Mouse (Mus musculus): ENCODE measurements at regions not wholly inside any gene's neighbourhood (a gene's known extent, or its start where the extent isn't known, plus 50 kb on each side); places are given as distances from the start of the nearest gene placed in this dataset.

GRCm38 (mm10) chr5:64472415-64472814 is 316.3 kb downstream of the Tbc1d1 start:
- Histone ChIP-seq H3K4me3 (ENCODE audit: control insufficient read depth in 1 of 2, insufficient read depth in 1 of 2, low read depth in 2 of 2, low read length in 2 of 2) (no peak overlapping the region), H3K27ac (ENCODE audit: control insufficient read depth, low read depth, low read length) (no peak overlapping the region), H3K4me1 (ENCODE audit: control insufficient read depth in 1 of 2, insufficient read depth in 2 of 2, low read length in 2 of 2) (no peaks in the 10 kb centered on the region), H3K36me3 (ENCODE audit: control insufficient read depth in 1 of 2, insufficient read depth in 2 of 2, low read length in 2 of 2) (no peaks in the 10 kb centered on the region), H3K27me3 (ENCODE audit: control insufficient read depth in 1 of 2, insufficient read depth in 2 of 2, low read length in 2 of 2) (no peaks in the 10 kb centered on the region), H3K79me2 (ENCODE audit: control insufficient read depth, insufficient read depth, low read length, poor library complexity) (no peaks in the 10 kb centered on the region), H3K9me3 (replicated peaks; ENCODE audit: insufficient read depth, low read length) (no peaks in the 10 kb centered on the region), H3K9ac (ENCODE audit: control insufficient read depth, low read depth, low read length, poor library complexity, severe bottlenecking) (no peak overlapping the region)
- no peak for DNase-seq (ENCODE audit: low read depth, low spot score)
- TF ChIP-seq ZMIZ1 (IDR thresholded peaks at IDR 0.05; ENCODE audit: low read depth, low read length) (no peak), ELF1 (IDR thresholded peaks at IDR 0.05; ENCODE audit: low read depth, low read length) (no peak), GABPA (IDR thresholded peaks at IDR 0.05; ENCODE audit: low read depth, low read length) (no peak), ZNF384 (IDR thresholded peaks at IDR 0.05; ENCODE audit: low read depth, low read length) (no peak), CTCF (IDR thresholded peaks at IDR 0.05 in 2 of 3, conservative IDR thresholded peaks at IDR 0.05 in 1 of 3; ENCODE audit: control insufficient read depth in 1 of 3, insufficient read depth in 1 of 3, low read depth in 2 of 3, low read length in 3 of 3, poor library complexity in 1 of 3, severe bottlenecking in 1 of 3) (no peak), E2F4 (IDR thresholded peaks at IDR 0.05; ENCODE audit: borderline replicate concordance, low read depth, low read length) (no peak), MAZ (IDR thresholded peaks at IDR 0.05; ENCODE audit: low read depth, low read length) (no peak)

GRCm38 (mm10) chr5:64474868-64475267 is 318.8 kb downstream of the Tbc1d1 start:
- Histone ChIP-seq H3K4me3 (ENCODE audit: control insufficient read depth in 1 of 2, insufficient read depth in 1 of 2, low read depth in 2 of 2, low read length in 2 of 2) (no peak overlapping the region), H3K4me1 (ENCODE audit: control insufficient read depth in 1 of 2, insufficient read depth in 2 of 2, low read length in 2 of 2) (no peaks in the 10 kb centered on the region), H3K9ac (ENCODE audit: control insufficient read depth, low read depth, low read length, poor library complexity, severe bottlenecking) (no peak overlapping the region), H3K27ac (ENCODE audit: control insufficient read depth, low read depth, low read length) (no peak overlapping the region), H3K27me3 (ENCODE audit: control insufficient read depth in 1 of 2, insufficient read depth in 2 of 2, low read length in 2 of 2) (no peaks in the 10 kb centered on the region), H3K79me2 (ENCODE audit: control insufficient read depth, insufficient read depth, low read length, poor library complexity) (no peaks in the 10 kb centered on the region), H3K36me3 (ENCODE audit: control insufficient read depth in 1 of 2, insufficient read depth in 2 of 2, low read length in 2 of 2) (no peaks in the 10 kb centered on the region), H3K9me3 (replicated peaks; ENCODE audit: insufficient read depth, low read length) (no peaks in the 10 kb centered on the region)
- no peak for DNase-seq (ENCODE audit: low read depth, low spot score)
- TF ChIP-seq USF1 (IDR thresholded peaks at IDR 0.05; ENCODE audit: low read depth, low read length) (no peak), GABPA (IDR thresholded peaks at IDR 0.05; ENCODE audit: low read depth, low read length) (no peak), NELFE (IDR thresholded peaks at IDR 0.05; ENCODE audit: low read depth, low read length) (no peak), BHLHE40 (IDR thresholded peaks at IDR 0.05; ENCODE audit: borderline replicate concordance, low read depth, low read length) (no peak), HCFC1 (IDR thresholded peaks at IDR 0.05; ENCODE audit: low read depth, low read length) (no peak), TCF12 (IDR thresholded peaks at IDR 0.05; ENCODE audit: low read depth, low read length) (no peak), SMC3 (IDR thresholded peaks at IDR 0.05; ENCODE audit: low read depth, low read length) (no peak), E2F4 (IDR thresholded peaks at IDR 0.05; ENCODE audit: borderline replicate concordance, low read depth, low read length) (no peak), MAX (IDR thresholded peaks at IDR 0.05; ENCODE audit: low read length) (no peak), TBP (IDR thresholded peaks at IDR 0.05; ENCODE audit: low read depth, low read length) (no peak), ELF1 (IDR thresholded peaks at IDR 0.05; ENCODE audit: low read depth, low read length) (no peak), CHD1 (IDR thresholded peaks at IDR 0.05; ENCODE audit: low read depth, low read length) (no peak)

All from MEL (cell line).